Mouse (Mus musculus) stomach, postnatal 0 days (tissue): ENCODE results near the gene Usp46. TPM values are rescaled to one million over a fixed set of nuclear protein-coding genes. Genes with fewer than 3 reads are reported as not detected.

Experiments
- ATAC-seq: fragments of 200-750 bp; cut with Nextera tagmentation; 2 replicates; pipeline ENCODE4 v1.8.0; 2017; ENCODE audit not compliant: low FRiP score, low TSS enrichment
- DNase-seq: peaks from one replicate; pipeline ENCODE4 v3.0.0-alpha.2; 2016; ENCODE audit warnings: low spot score
- H3K27ac ChIP-seq: fragments of 300-500 bp; sonication (generic); replicated peaks from 2 replicates; pipeline ENCODE4 v1.5.1; 2014; ENCODE audit warnings: mild to moderate bottlenecking, control low read depth
- H3K27me3 ChIP-seq: fragments of 300-500 bp; sonication (generic); 2 replicates; pipeline ENCODE4 v1.6.1; 2014; ENCODE audit warnings: low read length; ENCODE audit not compliant: control insufficient read depth, insufficient read depth
- H3K36me3 ChIP-seq: fragments of 300-500 bp; sonication (generic); 2 replicates; pipeline ENCODE4 v1.6.1; 2014; ENCODE audit warnings: low read length, mixed read lengths; ENCODE audit not compliant: control insufficient read depth, insufficient read depth
- H3K4me1 ChIP-seq: fragments of 300-500 bp; sonication (generic); replicated peaks from 2 replicates; pipeline ENCODE4 v1.6.1; 2014; ENCODE audit warnings: antibody characterized with exemption; ENCODE audit not compliant: control insufficient read depth, insufficient read depth
- H3K4me2 ChIP-seq: fragments of 300-500 bp; sonication (generic); replicated peaks from 2 replicates; pipeline ENCODE4 v1.6.1; 2014; ENCODE audit warnings: low read depth, mild to moderate bottlenecking, control low read depth, moderate library complexity
- H3K4me3 ChIP-seq: fragments of 300-500 bp; sonication (generic); 2 replicates; pipeline ENCODE4 v1.5.1; 2014; ENCODE audit warnings: low read depth, low read length, control low read depth
- H3K9ac ChIP-seq: fragments of 300-500 bp; sonication (generic); 2 replicates; pipeline ENCODE4 v1.6.1; 2014; ENCODE audit warnings: mild to moderate bottlenecking, low read length, control low read depth, mixed read lengths
- H3K9me3 ChIP-seq: fragments of 300-500 bp; sonication (generic); 2 replicates; pipeline ENCODE4 v1.6.1; 2016; ENCODE audit warnings: low read length; ENCODE audit not compliant: control insufficient read depth
- CTCF ChIP-seq: IDR thresholded peaks from 2 replicates; pipeline ENCODE4 v1.5.1; 2016; ENCODE audit warnings: antibody characterized with exemption, low read depth, mild to moderate bottlenecking, moderate library complexity
- EP300 ChIP-seq: optimal IDR thresholded peaks from 2 replicates; pipeline ENCODE3; 2016; ENCODE audit warnings: antibody characterized with exemption
- WGBS: fragments of 180-500 bp; shearing (Covaris S2); extraction: QIAGEN DNeasy Blood & Tissue Kit; methylation state at CpG from one replicate; pipeline ENCODE4 v1.1.7; 2014; 5-methylcytosine and 5-hydroxymethylcytosine counted together
- polyA plus RNA-seq: library from polyadenylated mRNA; unstranded; fragments of >200 nt; fragmentation: Nextera tagmentation; extraction: Ambion mirVana; gene quantifications from 2 replicates; pipeline ENCODE4 v1.2.1, GENCODE M21; 2015

The Usp46 gene
- polyA plus RNA-seq, 1 experiment from 2014 or later: 20.0 TPM

- Histone ChIP-seq H3K36me3 (peaks cover 8% of the 10 kb centered on the region), H3K27ac (no peak overlapping the region), H3K9ac (no peak overlapping the region), H3K4me3 (no peak overlapping the region), H3K9me3 (no peaks in the 10 kb centered on the region), H3K4me1 (peaks cover 3% of the 10 kb centered on the region; the same call in 1 of the 2 replicates), H3K27me3 (no peaks in the 10 kb centered on the region), H3K4me2 (no peak overlapping the region)
- no peak for ATAC-seq
- 82% methylated on average over 25 of the region's 25 CpGs for WGBS
- DNase-seq: no peak
- TF ChIP-seq CTCF (no peak), EP300 (no peak)
Measured at GRCm38 (mm10) chr5:74028691-74029479, 39.3 kb downstream of the Usp46 start.

- 71% methylated on average over 2 of the region's 2 CpGs for WGBS
- no peak for ATAC-seq
Measured at GRCm38 (mm10) chr5:74028221-74028620, 40.0 kb downstream of the Usp46 start.

DNA sequence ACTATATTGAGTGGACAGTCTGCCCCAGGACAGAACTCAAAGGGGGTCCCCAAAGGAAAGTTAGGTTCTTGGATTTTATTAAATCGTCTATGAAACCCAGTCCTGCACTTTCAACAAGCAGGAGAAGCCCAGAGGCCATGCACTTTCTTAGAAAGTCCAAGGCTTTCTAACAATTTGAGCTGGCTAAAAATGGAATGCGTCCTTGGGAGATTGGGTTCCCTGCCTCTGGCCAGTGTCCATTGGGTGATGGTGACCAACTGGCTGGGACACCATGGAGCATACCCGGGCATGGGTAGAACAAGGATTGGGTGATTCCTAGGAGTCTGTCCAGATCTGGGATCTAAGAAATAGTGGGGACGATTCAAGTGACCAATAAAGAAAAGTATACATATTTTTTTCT is 47.7 kb downstream of the Usp46 start:
- Histone ChIP-seq H3K27me3 (no peaks in the 10 kb centered on the region), H3K4me3 (no peak overlapping the region), H3K9me3 (no peaks in the 10 kb centered on the region), H3K9ac (no peak overlapping the region), H3K4me1 (no peaks in the 10 kb centered on the region), H3K4me2 (no peak overlapping the region), H3K27ac (no peak overlapping the region), H3K36me3 (0 out of 2 replicates have a peak, but pooled peaks cover 2% of the 10 kb centered on the region)
- TF ChIP-seq CTCF: no peak
- TF ChIP-seq EP300: no peak
- no peak for ATAC-seq
- DNase-seq: no peak
- WGBS: 89% methylated on average over 4 of the region's 4 CpGs

More at GRCm38 (mm10) chr5:74028221-74028620, 40.0 kb downstream of the Usp46 start:
- no peaks in the 10 kb centered on the region for H3K27me3 ChIP-seq
- peaks cover 3% of the 10 kb centered on the region; the same call in 1 of the 2 replicates for H3K4me1 ChIP-seq
- H3K27ac ChIP-seq: no peak overlapping the region
- TF ChIP-seq CTCF (no peak), EP300 (no peak)
- H3K4me2 ChIP-seq: no peak overlapping the region
- H3K36me3 ChIP-seq: peaks cover 8% of the 10 kb centered on the region
- no peak overlapping the region for H3K9ac ChIP-seq
- no peaks in the 10 kb centered on the region for H3K9me3 ChIP-seq
- no peak for DNase-seq
- no peak overlapping the region for H3K4me3 ChIP-seq

DNA sequence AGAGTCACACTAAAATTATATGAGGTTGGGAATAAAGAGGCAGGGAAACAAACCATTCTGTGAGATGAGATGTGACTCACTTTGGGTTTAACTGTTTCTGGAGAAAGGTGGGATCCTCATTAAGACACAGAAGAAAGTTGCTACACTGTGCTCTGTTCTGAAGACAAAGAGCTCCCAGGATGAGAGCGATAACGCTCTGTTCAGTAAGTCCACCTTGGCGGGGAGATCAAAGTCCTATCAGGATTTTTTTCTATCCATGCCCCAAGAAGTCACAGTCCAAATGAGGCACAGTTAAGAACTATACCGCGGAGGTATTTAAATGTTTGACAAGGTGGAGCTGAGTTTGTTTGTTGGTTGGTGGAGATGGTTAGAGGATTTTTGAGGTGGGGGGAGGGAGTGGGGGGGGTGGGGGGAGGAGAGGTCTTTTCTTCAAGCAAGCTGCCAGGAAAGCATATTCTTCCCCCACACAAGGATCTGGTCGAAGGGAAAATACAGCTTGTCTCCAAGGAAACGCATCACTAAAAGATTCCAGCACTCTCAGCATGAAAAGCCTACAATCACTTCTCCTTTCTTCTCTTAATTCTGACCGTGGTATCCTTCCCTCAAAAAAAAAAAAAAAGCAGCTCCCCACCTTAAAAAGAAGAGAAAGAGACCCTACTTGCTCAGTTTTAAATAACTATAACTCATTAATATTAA is 49.2 kb downstream of the Usp46 start:
- no peak for DNase-seq
- TF ChIP-seq CTCF: no peak
- TF ChIP-seq EP300: no peak
- H3K27ac ChIP-seq: no peak overlapping the region
- no peak overlapping the region for H3K4me3 ChIP-seq
- H3K4me2 ChIP-seq: no peak overlapping the region
- H3K9me3 ChIP-seq: no peaks in the 10 kb centered on the region
- H3K9ac ChIP-seq: no peak overlapping the region
- 64% methylated on average over 8 of the region's 8 CpGs for WGBS
- peaks cover 8% of the 10 kb centered on the region; the same call in 1 of the 2 replicates for H3K36me3 ChIP-seq
- H3K4me1 ChIP-seq: no peaks in the 10 kb centered on the region
- no peak for ATAC-seq
- no peaks in the 10 kb centered on the region for H3K27me3 ChIP-seq

DNA sequence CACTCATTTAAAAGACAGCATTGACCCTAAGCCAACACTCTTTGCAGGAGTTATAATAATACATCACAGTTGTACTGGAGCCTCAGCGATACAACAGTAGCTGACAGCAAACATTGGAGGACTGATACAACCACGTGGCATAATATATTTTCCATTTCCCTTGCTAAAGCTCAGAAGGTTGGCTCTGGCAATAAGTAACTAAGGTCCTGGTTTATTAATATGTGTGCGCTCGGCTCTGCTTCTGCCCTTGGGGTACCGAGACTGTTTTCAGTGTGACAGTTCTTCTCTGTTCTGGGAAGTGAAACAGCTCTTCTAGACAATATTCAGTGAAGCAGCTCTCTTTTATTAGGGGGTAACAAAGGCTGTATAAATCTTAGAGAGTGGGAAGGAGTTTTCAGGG is 50.7 kb downstream of the Usp46 start:
- TF ChIP-seq EP300: no peak
- no peak for TF ChIP-seq CTCF
- Histone ChIP-seq H3K4me3 (no peak overlapping the region), H3K9me3 (no peaks in the 10 kb centered on the region), H3K27ac (no peak overlapping the region), H3K9ac (no peak overlapping the region), H3K4me2 (no peak overlapping the region), H3K36me3 (peaks cover 8% of the 10 kb centered on the region; the same call in 1 of the 2 replicates), H3K27me3 (no peaks in the 10 kb centered on the region), H3K4me1 (no peaks in the 10 kb centered on the region)
- WGBS: 72% methylated on average over 5 of the region's 5 CpGs
- ATAC-seq (no peak), DNase-seq (no peak)

DNA sequence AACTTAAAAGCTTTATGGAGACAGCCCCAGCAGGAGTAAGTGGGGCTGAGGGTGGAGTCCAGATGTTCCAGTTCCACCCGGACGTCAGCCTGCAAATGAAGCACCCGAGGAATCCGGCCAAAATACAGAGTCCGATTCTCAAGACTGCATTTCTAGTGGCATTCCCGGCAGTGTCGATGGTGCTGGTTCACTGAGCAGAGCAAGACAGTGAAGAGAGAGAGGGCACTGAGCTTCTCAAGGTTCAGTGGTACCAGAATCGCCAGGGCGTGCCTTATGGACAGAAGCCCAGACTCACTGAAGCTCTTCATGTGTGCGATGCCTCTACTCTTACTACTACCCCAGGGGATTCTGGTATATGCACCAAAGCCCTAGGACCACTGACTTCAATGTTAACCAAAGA is 56.6 kb downstream of the Usp46 start:
- Histone ChIP-seq H3K4me2 (no peak overlapping the region), H3K4me3 (no peak overlapping the region), H3K9me3 (no peaks in the 10 kb centered on the region), H3K4me1 (no peaks in the 10 kb centered on the region), H3K27me3 (no peaks in the 10 kb centered on the region), H3K9ac (no peak overlapping the region), H3K27ac (no peak overlapping the region), H3K36me3 (peaks cover 8% of the 10 kb centered on the region)
- ATAC-seq (no peak; the same call in 1 of the 2 replicates), DNase-seq (no peak)
- TF ChIP-seq CTCF (no peak), EP300 (no peak)
- 72% methylated on average over 10 of the region's 10 CpGs for WGBS
